Mouse (Mus musculus) liver, postnatal 0 days (tissue): ENCODE measurements around the gene Parp1.

ENCODE experiments used
- CTCF ChIP-seq: sonication (generic); IDR thresholded peaks from 2 replicates; pipeline ENCODE4 v1.5.1; 2016; ENCODE audit warnings: antibody characterized with exemption, low read depth
- EP300 ChIP-seq: IDR thresholded peaks from 2 replicates; pipeline ENCODE4 v1.6.1; 2016; ENCODE audit warnings: antibody characterized with exemption, low read depth, mild to moderate bottlenecking

GRCm38 (mm10) chr1:180639416-180640401 is 71.0 kb downstream of the Parp1 start:
- no peak for TF ChIP-seq CTCF
- TF ChIP-seq EP300 = no peak
